Mouse (Mus musculus): Measurements from ENCODE around the gene Gdpd3. TPM values are rescaled to one million over a fixed set of nuclear protein-coding genes. Genes with fewer than 3 reads are reported as not detected.

Gdpd3 gene
- polyA plus RNA-seq, 1 experiment: 34.4 TPM

Other genes with a start within 250 kb of the Gdpd3 start
- gene Eif3c, start 199.9 kb upstream of the Gdpd3 start, polyA plus RNA-seq (2012; rRNA removed): 89.5 and 103 TPM in 2 replicates
- gene Apobr, start 181.4 kb upstream of the Gdpd3 start, polyA plus RNA-seq (2012; rRNA removed): 1.6 and 3.5 TPM in 2 replicates
- 35.0 and 37.1 TPM in 2 replicates for gene Cln3, start 180.5 kb upstream of the Gdpd3 start, polyA plus RNA-seq (2012; rRNA removed)
- 0.16 and 0.37 TPM in 2 replicates for gene Il27, start 171.4 kb upstream of the Gdpd3 start, polyA plus RNA-seq (2012; rRNA removed)
- 37.6 and 54.5 TPM in 2 replicates for gene Nupr1, start 135.5 kb upstream of the Gdpd3 start, polyA plus RNA-seq (2012; rRNA removed)
- 27.6 and 30.2 TPM in 2 replicates for gene Sgf29, start 117.0 kb upstream of the Gdpd3 start, polyA plus RNA-seq (2012; rRNA removed)
- gene Sult1a1, start 89.9 kb upstream of the Gdpd3 start, polyA plus RNA-seq (2012; rRNA removed): 8.5 and 9.5 TPM in 2 replicates
- 49.0 and 63.3 TPM in 2 replicates for gene Bola2, start 70.9 kb upstream of the Gdpd3 start, polyA plus RNA-seq (2012; rRNA removed)
- 8.8 and 12.0 TPM in 2 replicates for gene Slx1b, start 70.5 kb upstream of the Gdpd3 start, polyA plus RNA-seq (2012; rRNA removed)
- 137 and 143 TPM in 2 replicates for gene Coro1a, start 58.5 kb upstream of the Gdpd3 start, polyA plus RNA-seq (2012; rRNA removed)
- gene Mapk3, start 6.7 kb upstream of the Gdpd3 start, polyA plus RNA-seq (2012; rRNA removed): 497 and 498 TPM in 2 replicates
- gene Ypel3, start 10.6 kb downstream of the Gdpd3 start, polyA plus RNA-seq (2012; rRNA removed): 84.4 and 90.5 TPM in 2 replicates
- 0.87 and 1.6 TPM in 2 replicates for gene Tbx6, start 15.1 kb downstream of the Gdpd3 start, polyA plus RNA-seq (2012; rRNA removed)
- 245 and 253 TPM in 2 replicates for gene Ppp4c, start 26.2 kb downstream of the Gdpd3 start, polyA plus RNA-seq (2012; rRNA removed)
- gene Fam57b, start 31.3 kb downstream of the Gdpd3 start, polyA plus RNA-seq (2012; rRNA removed): 1.9 and 2.6 TPM in 2 replicates
- not detected in 2 replicates for gene 4930451I11Rik, start 65.3 kb downstream of the Gdpd3 start, polyA plus RNA-seq (2012; rRNA removed)
- not detected in 2 replicates for gene Doc2a, start 81.1 kb downstream of the Gdpd3 start, polyA plus RNA-seq (2012; rRNA removed)
- gene Hirip3, start 95.6 kb downstream of the Gdpd3 start, polyA plus RNA-seq (2012; rRNA removed): 9.4 and 13.4 TPM in 2 replicates
- gene Ino80e, start 96.0 kb downstream of the Gdpd3 start, polyA plus RNA-seq (2012; rRNA removed): 36.5 and 39.3 TPM in 2 replicates
- 37.8 and 51.7 TPM in 2 replicates for gene Taok2, start 118.4 kb downstream of the Gdpd3 start, polyA plus RNA-seq (2012; rRNA removed)
- 64.4 and 92.1 TPM in 2 replicates for gene Tmem219, start 156.6 kb downstream of the Gdpd3 start, polyA plus RNA-seq (2012; rRNA removed)
- 9.5 and 13.9 TPM in 2 replicates for gene Kctd13, start 162.5 kb downstream of the Gdpd3 start, polyA plus RNA-seq (2012; rRNA removed)
- 0.43 and 0.45 TPM in 2 replicates for gene Asphd1, start 183.2 kb downstream of the Gdpd3 start, polyA plus RNA-seq (2012; rRNA removed)
- 2.9 and 3.4 TPM in 2 replicates for gene Sez6l2, start 184.2 kb downstream of the Gdpd3 start, polyA plus RNA-seq (2012; rRNA removed)
- 324 and 348 TPM in 2 replicates for gene Cdipt, start 209.6 kb downstream of the Gdpd3 start, polyA plus RNA-seq (2012; rRNA removed)
- 0.80 and 1.1 TPM in 2 replicates for gene Cdiptos, start 209.8 kb downstream of the Gdpd3 start, polyA plus RNA-seq (2012; rRNA removed)
- 185 and 289 TPM in 2 replicates for gene Mvp, start 248.3 kb downstream of the Gdpd3 start, polyA plus RNA-seq (2012; rRNA removed)